Mouse (Mus musculus) heart, postnatal 0 days (tissue): ENCODE measurements around the gene Zfr. TPM values are rescaled to one million over a fixed set of nuclear protein-coding genes. Genes with fewer than 3 reads are reported as not detected.
A peak's percentile ranks its signal among the peaks of the same experiment; 100 is the strongest.

Experiments used
- ATAC-seq: fragments of 200-750 bp; cut with Nextera tagmentation; 2 replicates; pipeline ENCODE4 v1.8.0; 2017; ENCODE audit warnings: low read depth, moderate number of reproducible peaks, moderate library complexity; ENCODE audit not compliant: insufficient read depth
- DNase-seq: peaks from one replicate; pipeline ENCODE4 v3.0.0-alpha.2; 2016; ENCODE audit warnings: low spot score
- H3K27ac ChIP-seq: fragments of 300-500 bp; sonication (generic); 2 replicates; pipeline ENCODE4 v1.5.1; 2014; ENCODE audit warnings: low read depth, mild to moderate bottlenecking
- H3K27me3 ChIP-seq: fragments of 300-500 bp; sonication (generic); 2 replicates; pipeline ENCODE4 v1.6.1; 2014; ENCODE audit warnings: low read length, mixed read lengths; ENCODE audit not compliant: control insufficient read depth, insufficient read depth
- H3K36me3 ChIP-seq: fragments of 300-500 bp; sonication (generic); replicated peaks from 2 replicates; pipeline ENCODE4 v1.6.1; 2014; ENCODE audit warnings: low read length, mixed read lengths; ENCODE audit not compliant: control insufficient read depth, insufficient read depth
- H3K4me1 ChIP-seq: fragments of 300-500 bp; sonication (generic); 2 replicates; pipeline ENCODE4 v1.6.1; 2014; ENCODE audit warnings: antibody characterized with exemption; ENCODE audit not compliant: control insufficient read depth, insufficient read depth
- H3K4me2 ChIP-seq: fragments of 300-500 bp; sonication (generic); 2 replicates; pipeline ENCODE4 v1.6.1; 2014; ENCODE audit warnings: low read depth, mild to moderate bottlenecking, low read length, moderate library complexity
- H3K4me3 ChIP-seq: fragments of 300-500 bp; sonication (generic); 2 replicates; pipeline ENCODE4 v1.5.1; 2014; ENCODE audit warnings: low read depth, low read length
- H3K9ac ChIP-seq: fragments of 300-500 bp; sonication (generic); replicated peaks from 2 replicates; pipeline ENCODE4 v1.6.1; 2014; ENCODE audit warnings: low read depth, low read length, mixed read lengths
- H3K9me3 ChIP-seq: fragments of 300-500 bp; sonication (generic); replicated peaks from 2 replicates; pipeline ENCODE4 v1.6.1; 2016; ENCODE audit warnings: low read length; ENCODE audit not compliant: control insufficient read depth
- CTCF ChIP-seq: IDR thresholded peaks from 2 replicates; pipeline ENCODE4 v1.5.1; 2016; ENCODE audit warnings: antibody characterized with exemption, control low read depth, low read depth
- EP300 ChIP-seq: IDR thresholded peaks from 2 replicates; pipeline ENCODE4 v1.6.1; 2016; ENCODE audit warnings: antibody characterized with exemption, low read depth
- WGBS: fragments of 180-500 bp; shearing (Covaris S2); extraction: QIAGEN DNeasy Blood & Tissue Kit; methylation state at CpG from one replicate; pipeline ENCODE4 v1.1.7; 2014; 5-methylcytosine and 5-hydroxymethylcytosine counted together
- polyA plus RNA-seq: library from polyadenylated mRNA; unstranded; fragments of >200 nt; fragmentation: Nextera tagmentation; extraction: Ambion mirVana; gene quantifications from 2 replicates; pipeline ENCODE4 v1.2.1, GENCODE M21; 2015
- total RNA-seq: library from RNA; depleted of rRNA; stranded (reverse); fragments of >200 nt; gene quantifications from 2 replicates; pipeline ENCODE4 v1.2.3, GENCODE M21; 2014; ENCODE audit warnings: low replicate concordance; rRNA removed

The Zfr gene
- total RNA-seq (119 and 198 TPM in 2 replicates), polyA plus RNA-seq (74.3 and 79.9 TPM in 2 replicates)

- Histone ChIP-seq H3K4me2 (peak within 1 kb of the TSS; percentile 61), H3K36me3 (0 out of 2 replicates have a peak, but pooled peaks cover 6% of the 10 kb centered on the region), H3K4me1 (peaks cover 13% of the 10 kb centered on the region; the same call in 1 of the 2 replicates), H3K27ac (peak within 1 kb of the TSS; percentile 98), H3K27me3 (no peaks in the 10 kb centered on the region), H3K9me3 (no peaks in the 10 kb centered on the region), H3K9ac (peak within 1 kb of the TSS; percentile 99), H3K4me3 (peak within 1 kb of the TSS; percentile 86)
- TF ChIP-seq CTCF: peak; percentile 19; the same call in 1 of the 2 replicates
- TF ChIP-seq EP300: peak; percentile 32; the same call in 1 of the 2 replicates
- DNase-seq (peak; percentile 85), ATAC-seq (peak; percentile 89)
- WGBS: under 1% methylated on average over 56 of the region's 59 CpGs
Observed at GRCm38 (mm10) chr15:12117242-12118092, at the start of gene Zfr. Gene Zfr, plus strand, starts transcription at chr15:12117831.

DNA sequence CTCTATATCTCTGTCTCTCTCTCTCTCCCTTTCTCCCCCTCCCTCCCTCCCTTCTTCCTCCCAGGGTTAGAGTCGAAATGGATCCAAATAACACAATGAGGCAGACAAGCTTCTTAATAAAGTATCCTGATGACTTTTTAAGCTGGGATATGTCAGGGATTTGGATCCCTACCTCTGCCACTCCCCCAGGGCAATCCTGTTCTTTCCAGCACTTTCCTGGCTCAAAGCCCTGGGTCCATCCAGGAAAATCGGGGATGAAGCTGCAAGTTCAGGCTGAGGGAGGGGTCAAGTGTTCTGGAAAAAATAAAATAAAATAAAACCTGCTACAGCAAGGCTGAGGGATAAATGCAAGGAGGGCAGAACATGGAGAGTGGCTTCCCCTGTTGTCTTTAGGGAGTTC is 49.7 kb upstream of the Zfr start:
- Histone ChIP-seq H3K4me2 (no peak overlapping the region), H3K9me3 (0 out of 2 replicates have a peak, but pooled peaks cover 6% of the 10 kb centered on the region)
- DNase-seq: peak; percentile 39

GRCm38 (mm10) chr15:12068395-12069218 is 49.0 kb upstream of the Zfr start:
- 0 out of 2 replicates have a peak, but pooled peaks cover 6% of the 10 kb centered on the region for H3K9me3 ChIP-seq
- 45% methylated on average over 9 of the region's 9 CpGs for WGBS
- H3K36me3 ChIP-seq: no peaks in the 10 kb centered on the region
- no peaks in the 10 kb centered on the region for H3K27me3 ChIP-seq
- peak overlapping the region; percentile 70 for H3K27ac ChIP-seq
- no peak overlapping the region for H3K4me2 ChIP-seq
- H3K9ac ChIP-seq: no peak overlapping the region
- H3K4me3 ChIP-seq: no peak overlapping the region
- no peak for TF ChIP-seq CTCF
- no peak for TF ChIP-seq EP300
- peak; percentile 34 for DNase-seq
- 0 out of 2 replicates have a peak, but pooled peaks have one; percentile 30 for ATAC-seq
- peaks cover 32% of the 10 kb centered on the region for H3K4me1 ChIP-seq

More for the DNA sequence above, 49.7 kb upstream of the Zfr start:
- peak overlapping the region; percentile 70 for H3K27ac ChIP-seq
- no peak overlapping the region for H3K9ac ChIP-seq
- no peaks in the 10 kb centered on the region for H3K27me3 ChIP-seq
- 44% methylated on average over 2 of the region's 2 CpGs for WGBS
- H3K4me1 ChIP-seq: peaks cover 32% of the 10 kb centered on the region
- no peak overlapping the region for H3K4me3 ChIP-seq
- no peak for TF ChIP-seq CTCF
- no peak for TF ChIP-seq EP300
- H3K36me3 ChIP-seq: no peaks in the 10 kb centered on the region
- ATAC-seq: peak; percentile 28; the same call in 1 of the 2 replicates

- Histone ChIP-seq H3K27ac (no peak overlapping the region), H3K4me2 (no peak overlapping the region), H3K4me1 (peaks cover 11% of the 10 kb centered on the region; the same call in 1 of the 2 replicates), H3K36me3 (no peaks in the 10 kb centered on the region), H3K4me3 (no peak overlapping the region), H3K27me3 (no peaks in the 10 kb centered on the region), H3K9ac (no peak overlapping the region), H3K9me3 (0 out of 2 replicates have a peak, but pooled peaks cover 6% of the 10 kb centered on the region)
- ATAC-seq: no peak
- TF ChIP-seq EP300: no peak
- no peak for TF ChIP-seq CTCF
- WGBS: 86% methylated on average over 7 of the region's 7 CpGs
- DNase-seq: no peak
Observed at GRCm38 (mm10) chr15:12072709-12073336, 44.8 kb upstream of the Zfr start.

DNA sequence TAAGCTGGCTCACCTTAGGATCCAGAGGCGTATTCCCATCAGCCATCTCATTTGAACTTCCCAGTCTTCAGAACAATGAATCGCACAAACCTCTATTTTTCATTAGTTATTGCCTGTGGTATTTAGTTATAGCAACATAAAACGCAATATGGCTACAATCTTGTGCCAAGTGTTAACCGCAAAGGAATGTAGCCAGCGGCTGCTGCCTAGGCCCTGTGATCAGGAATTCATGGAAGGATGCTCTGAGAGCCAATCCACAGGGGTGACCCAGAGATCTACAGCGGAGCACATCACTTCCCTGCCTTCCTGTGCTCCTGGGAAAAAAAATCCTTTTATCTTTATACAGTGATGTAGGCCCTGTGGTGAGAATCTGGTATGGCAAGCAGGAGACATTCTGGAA is 43.2 kb upstream of the Zfr start:
- H3K27ac ChIP-seq: no peak overlapping the region
- ATAC-seq (no peak), DNase-seq (no peak)
- no peak for TF ChIP-seq EP300
- TF ChIP-seq CTCF: no peak
- no peaks in the 10 kb centered on the region for H3K27me3 ChIP-seq
- no peaks in the 10 kb centered on the region for H3K36me3 ChIP-seq
- H3K9me3 ChIP-seq: 0 out of 2 replicates have a peak, but pooled peaks cover 6% of the 10 kb centered on the region
- WGBS: 76% methylated on average over 6 of the region's 6 CpGs
- no peak overlapping the region for H3K4me2 ChIP-seq
- no peak overlapping the region for H3K4me3 ChIP-seq
- no peak overlapping the region for H3K9ac ChIP-seq
- H3K4me1 ChIP-seq: no peaks in the 10 kb centered on the region
